Mouse (Mus musculus) duodenum, adult 2 months (tissue): Measurements from ENCODE around the gene Cep295. TPM values are rescaled to one million over a fixed set of nuclear protein-coding genes. Genes with fewer than 3 reads are reported as not detected.

Experiments
- polyA plus RNA-seq: library from polyadenylated mRNA; depleted of rRNA; stranded (reverse); fragments of >200 nt; gene quantifications from 2 replicates; pipeline ENCODE4 v1.2.3, GENCODE M21; 2012; ENCODE audit warnings: low replicate concordance; rRNA removed

The Cep295 gene
- 0.24 and 0.78 TPM in 2 replicates for polyA plus RNA-seq

GRCm38 (mm10) chr9:15357484-15358275 lies at the start of gene Cep295:
TSS of gene Cep295 (minus strand) at chr9:15357788.

DNA sequence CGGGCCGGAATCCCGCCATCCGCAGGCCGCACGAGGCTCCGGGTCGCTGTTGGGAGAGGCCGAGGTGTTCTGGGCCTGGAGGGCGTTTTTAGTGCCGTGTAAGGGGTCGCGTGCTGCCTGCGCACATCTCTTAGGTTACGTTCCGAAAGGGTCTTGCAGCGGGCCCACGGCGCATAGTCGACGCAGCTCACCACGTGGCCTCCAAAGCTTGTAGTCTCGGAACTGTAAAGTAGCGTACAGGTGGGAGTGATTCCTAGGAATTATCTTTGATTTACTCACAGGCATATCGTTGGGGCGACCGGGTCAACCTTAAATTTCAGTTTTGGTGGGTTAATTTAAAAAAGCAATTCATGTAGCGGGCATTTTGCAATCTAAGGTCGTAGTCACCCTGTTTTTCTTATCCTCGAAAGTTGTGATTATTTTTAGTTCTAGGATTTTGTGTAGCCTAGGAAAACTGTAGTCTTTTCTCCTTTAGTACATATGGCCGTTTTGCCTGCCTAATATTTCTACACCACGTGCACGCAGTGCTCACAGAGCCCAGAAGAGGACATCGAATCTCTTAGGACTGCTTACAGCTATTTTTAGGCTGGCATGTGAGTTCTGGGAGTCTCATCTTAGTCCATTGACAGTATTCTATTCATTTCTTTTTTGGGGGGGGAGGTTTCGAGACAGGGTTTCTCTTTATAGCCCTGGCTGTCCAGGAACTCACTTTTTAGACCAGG lies 51.0 kb downstream of the Cep295 start, which contains the start of gene 4931406C07Rik:
Gene 4931406C07Rik (minus strand): TSS at position 51 of the 722 bp plus-strand sequence.

DNA sequence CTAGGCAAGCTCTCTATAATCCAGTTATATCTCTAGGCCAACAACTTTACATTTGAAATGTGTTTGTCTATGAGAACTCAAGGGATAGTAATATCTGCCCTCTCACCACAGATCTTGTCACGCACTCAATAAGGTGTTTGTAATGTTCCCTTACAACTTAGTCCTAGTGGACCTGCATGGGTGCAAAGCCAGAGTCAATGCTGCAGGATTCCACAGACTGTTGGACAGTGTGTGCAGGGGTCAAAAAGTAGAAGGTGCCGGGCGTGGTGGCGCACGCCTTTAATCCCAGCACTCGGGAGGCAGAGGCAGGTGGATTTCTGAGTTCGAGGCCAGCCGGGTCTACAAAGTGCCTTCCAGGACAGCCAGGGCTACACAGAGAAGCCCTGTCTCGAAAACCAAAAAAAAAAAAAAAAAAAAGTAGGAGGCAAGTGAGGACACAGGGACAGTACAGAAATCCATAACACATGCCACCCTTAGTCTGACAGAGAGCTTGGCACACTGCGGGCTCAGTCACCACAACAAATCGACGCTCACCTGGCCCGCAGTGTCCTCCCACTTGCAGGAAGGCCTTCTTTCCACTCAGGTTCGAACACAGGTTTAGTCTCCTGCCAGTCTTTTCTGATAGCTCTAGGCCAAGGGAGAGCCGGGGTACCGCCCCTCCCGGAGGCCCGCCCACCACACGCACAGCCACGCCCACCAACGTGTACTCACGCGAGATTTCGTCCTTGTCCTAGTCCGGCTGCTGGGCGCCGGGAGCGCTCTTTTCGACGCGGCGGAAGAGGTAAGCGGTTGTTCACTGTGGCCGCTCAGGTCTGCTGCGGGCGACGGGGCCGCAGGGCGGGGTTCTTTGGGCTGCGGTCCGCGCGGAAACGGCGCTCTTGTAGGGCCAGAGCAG lies 51.8 kb downstream of the Cep295 start, which contains the start of gene Taf1d:
Gene Taf1d (plus strand): TSS at position 712 of the 895 bp plus-strand sequence.

GRCm38 (mm10) chr9:15279649-15280490 lies 77.7 kb downstream of the Cep295 start, which contains the start of gene Med17:
TSS of gene Med17 (minus strand) at chr9:15279931.

Other genes starting within 250 kb of the Cep295 start
- 0.02 TPM in 1 of 2 replicates, not detected in the other for gene Hephl1, start 245.7 kb downstream of the Cep295 start, polyA plus RNA-seq
- 26.3 and 38.0 TPM in 2 replicates for gene Vstm5, start 118.7 kb downstream of the Cep295 start, polyA plus RNA-seq
- gene Med17, start 77.9 kb downstream of the Cep295 start, polyA plus RNA-seq, result 12.9 and 15.3 TPM in 2 replicates
- gene Taf1d, start 51.6 kb downstream of the Cep295 start, polyA plus RNA-seq, result 3.4 and 4.5 TPM in 2 replicates
- gene 4931406C07Rik, start 51.3 kb downstream of the Cep295 start, polyA plus RNA-seq, result 11.7 and 15.1 TPM in 2 replicates
- gene Smco4, start 135.6 kb upstream of the Cep295 start, polyA plus RNA-seq, result 4.3 and 9.7 TPM in 2 replicates